Mouse (Mus musculus) ES-Bruce4 (cell line): ENCODE measurements at regions not wholly inside any gene's neighbourhood (a gene's known extent, or its start where the extent isn't known, plus 50 kb on each side); places are given as distances from the start of the nearest gene placed in this dataset.

Source experiments
- H3K27ac ChIP-seq: 2 replicates; pipeline ENCODE4 v1.5.1; 2012; ENCODE audit warnings: low read length, inconsistent platforms; ENCODE audit not compliant: insufficient read depth
- H3K27me3 ChIP-seq: 2 replicates; pipeline ENCODE4 v1.6.1; 2012; ENCODE audit warnings: mild to moderate bottlenecking, low read length, inconsistent platforms; ENCODE audit not compliant: control insufficient read depth, poor library complexity, insufficient read depth, severe bottlenecking
- H3K36me3 ChIP-seq: 2 replicates; pipeline ENCODE4 v1.6.1; 2012; ENCODE audit warnings: inconsistent platforms, mild to moderate bottlenecking, low read length, moderate library complexity; ENCODE audit not compliant: control insufficient read depth, poor library complexity, insufficient read depth, severe bottlenecking
- H3K4me1 ChIP-seq: one replicate; pipeline ENCODE4 v1.8.1; 2011; ENCODE audit warnings: low read length; ENCODE audit not compliant: control insufficient read depth, insufficient read depth
- H3K4me3 ChIP-seq: 2 replicates; pipeline ENCODE4 v1.5.1; 2011; ENCODE audit warnings: low read depth, mild to moderate bottlenecking, low read length
- H3K9ac ChIP-seq: 2 replicates; pipeline ENCODE4 v1.6.1; 2012; ENCODE audit warnings: low read depth, mild to moderate bottlenecking, inconsistent platforms; ENCODE audit not compliant: poor library complexity, severe bottlenecking
- H3K9me3 ChIP-seq: replicated peaks from 2 replicates; pipeline ENCODE4 v1.6.1; 2012; ENCODE audit warnings: mild to moderate bottlenecking, low read length, inconsistent platforms; ENCODE audit not compliant: control insufficient read depth, poor library complexity, insufficient read depth, severe bottlenecking
- CTCF ChIP-seq: IDR thresholded peaks from one replicate; pipeline ENCODE4 v1.8.1; 2011; ENCODE audit warnings: low read depth, low read length
- EP300 ChIP-seq: IDR thresholded peaks from 2 replicates; pipeline ENCODE4 v1.6.1; 2011; ENCODE audit warnings: low read depth, low read length; ENCODE audit not compliant: insufficient read depth
- POLR2A ChIP-seq: IDR thresholded peaks from one replicate; pipeline ENCODE4 v1.8.1; 2011; ENCODE audit warnings: low read length; ENCODE audit not compliant: insufficient read depth

GRCm38 (mm10) chr5:101331825-101332224 is 333.0 kb downstream of the Nkx6-1 start:
- Histone ChIP-seq H3K4me1 (no peaks in the 10 kb centered on the region), H3K9me3 (no peaks in the 10 kb centered on the region), H3K9ac (no peak overlapping the region), H3K27ac (no peak overlapping the region), H3K36me3 (no peaks in the 10 kb centered on the region), H3K4me3 (no peak overlapping the region), H3K27me3 (no peaks in the 10 kb centered on the region)
- TF ChIP-seq EP300 (no peak), POLR2A (no peak), CTCF (no peak)

DNA sequence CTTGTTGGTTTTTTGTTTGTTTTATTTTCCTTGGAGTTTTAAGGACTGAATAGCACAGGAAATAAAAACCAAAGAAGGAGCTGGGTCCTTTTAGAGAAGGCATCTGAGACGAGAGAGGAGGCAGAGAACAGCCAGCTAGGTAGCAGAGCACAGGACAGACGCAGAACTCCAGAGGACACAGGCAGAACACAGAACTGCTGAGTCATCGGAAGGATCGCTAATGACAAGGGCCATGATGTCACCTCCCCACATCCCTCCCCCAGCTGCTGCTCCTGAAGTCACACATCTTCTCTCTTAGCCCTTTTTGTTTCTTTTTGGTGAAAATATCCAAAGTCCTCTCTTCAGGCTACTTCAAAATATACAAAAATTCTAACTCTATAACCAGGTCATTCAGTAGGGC is 338.7 kb downstream of the Nkx6-1 start:
- Histone ChIP-seq H3K36me3 (no peaks in the 10 kb centered on the region), H3K9me3 (no peaks in the 10 kb centered on the region), H3K27me3 (no peaks in the 10 kb centered on the region), H3K27ac (no peak overlapping the region), H3K4me3 (no peak overlapping the region), H3K4me1 (no peaks in the 10 kb centered on the region), H3K9ac (no peak overlapping the region)
- TF ChIP-seq EP300 (no peak), POLR2A (no peak), CTCF (no peak)

GRCm38 (mm10) chr5:101323041-101323950 is 341.5 kb downstream of the Nkx6-1 start:
- TF ChIP-seq POLR2A (no peak), EP300 (no peak), CTCF (no peak)

DNA sequence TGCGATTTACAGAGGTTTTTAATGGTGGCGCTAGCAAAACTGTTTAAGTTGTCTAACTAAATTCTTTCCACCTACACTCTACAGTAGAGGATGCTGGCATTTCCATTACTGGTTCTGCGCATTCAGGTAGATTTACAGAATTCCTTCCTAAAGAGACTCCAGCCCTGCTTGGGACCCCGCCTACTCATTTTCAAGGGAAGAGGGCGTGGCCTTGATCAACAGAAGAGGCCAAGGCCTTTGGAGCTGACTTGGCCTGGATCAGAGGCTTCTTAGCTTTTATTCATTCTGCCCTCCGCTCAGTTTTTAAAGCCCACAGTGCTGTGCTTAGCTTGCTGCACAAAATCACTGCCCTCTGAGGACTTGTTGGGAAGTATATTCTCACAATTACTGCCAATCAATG is 364.8 kb downstream of the Nkx6-1 start:
- Histone ChIP-seq H3K27me3 (no peaks in the 10 kb centered on the region), H3K27ac (no peak overlapping the region), H3K36me3 (no peaks in the 10 kb centered on the region), H3K4me3 (no peak overlapping the region), H3K9ac (no peak overlapping the region), H3K9me3 (no peaks in the 10 kb centered on the region), H3K4me1 (no peaks in the 10 kb centered on the region)
- TF ChIP-seq EP300, result no peak
- no peak for TF ChIP-seq POLR2A
- TF ChIP-seq CTCF, result no peak

More at GRCm38 (mm10) chr5:101323041-101323950, 341.5 kb downstream of the Nkx6-1 start:
- H3K36me3 ChIP-seq, result no peaks in the 10 kb centered on the region
- H3K4me3 ChIP-seq, result no peak overlapping the region
- no peaks in the 10 kb centered on the region for H3K27me3 ChIP-seq
- no peak overlapping the region for H3K9ac ChIP-seq
- H3K4me1 ChIP-seq, result no peaks in the 10 kb centered on the region
- H3K27ac ChIP-seq, result no peak overlapping the region
- no peaks in the 10 kb centered on the region for H3K9me3 ChIP-seq

GRCm38 (mm10) chr5:101298411-101298810 is 366.4 kb downstream of the Nkx6-1 start:
- Histone ChIP-seq H3K9me3 (no peaks in the 10 kb centered on the region), H3K27me3 (no peaks in the 10 kb centered on the region), H3K27ac (no peak overlapping the region), H3K4me1 (no peaks in the 10 kb centered on the region), H3K9ac (no peak overlapping the region), H3K36me3 (no peaks in the 10 kb centered on the region), H3K4me3 (no peak overlapping the region)
- TF ChIP-seq POLR2A, result no peak

DNA sequence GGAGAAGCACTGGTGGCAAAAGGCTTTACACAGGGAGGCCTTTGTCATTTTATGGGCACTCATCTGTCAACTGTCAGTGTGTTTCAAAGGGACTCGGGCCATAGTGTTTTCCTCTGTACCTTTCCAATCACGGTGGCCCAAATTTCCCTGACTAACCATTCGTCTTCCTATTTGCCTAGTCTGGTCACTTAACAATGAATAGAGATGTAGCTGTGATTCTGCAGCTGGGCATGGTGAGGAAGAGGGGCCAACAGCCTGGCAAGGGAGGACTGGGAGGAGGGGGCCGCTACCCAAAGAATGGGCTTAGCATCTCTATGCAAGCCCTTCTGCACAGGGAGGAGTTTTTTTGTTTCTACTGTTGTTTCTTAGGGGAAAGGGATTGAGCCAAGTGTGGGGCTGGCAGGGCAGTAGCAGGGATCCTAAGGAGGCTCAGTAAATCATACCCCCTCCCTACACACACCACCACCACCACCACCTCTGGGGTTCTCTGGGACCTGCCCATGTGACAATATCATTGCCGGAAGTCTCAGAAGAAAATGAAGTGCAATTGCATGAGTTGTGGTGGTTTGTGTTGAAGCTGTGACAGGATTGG is 367.2 kb downstream of the Nkx6-1 start:
- H3K9ac ChIP-seq, result no peak overlapping the region
- no peaks in the 10 kb centered on the region for H3K9me3 ChIP-seq
- H3K27me3 ChIP-seq, result no peaks in the 10 kb centered on the region
- H3K27ac ChIP-seq, result no peak overlapping the region
- H3K36me3 ChIP-seq, result no peaks in the 10 kb centered on the region
- no peak overlapping the region for H3K4me3 ChIP-seq
- no peaks in the 10 kb centered on the region for H3K4me1 ChIP-seq
- TF ChIP-seq CTCF (no peak), EP300 (no peak), POLR2A (no peak)
